Mouse (Mus musculus) midbrain, postnatal 0 days (tissue): ENCODE measurements at regions not wholly inside any gene's neighbourhood (a gene's known extent, or its start where the extent isn't known, plus 50 kb on each side); places are given as distances from the start of the nearest gene placed in this dataset.

Source experiments
- ATAC-seq: fragments of 200-750 bp; cut with Nextera tagmentation; 2 replicates; pipeline ENCODE4 v1.8.0; 2017; ENCODE audit warnings: moderate number of reproducible peaks, mild to moderate bottlenecking, moderate TSS enrichment, moderate library complexity; ENCODE audit not compliant: low FRiP score
- DNase-seq: peaks from one replicate; pipeline ENCODE4 v3.0.0-alpha.2; 2015; ENCODE audit warnings: low spot score
- H3K27ac ChIP-seq: fragments of 300-500 bp; sonication (generic); 2 replicates; pipeline ENCODE4 v1.5.1; 2014; ENCODE audit warnings: low read depth, mild to moderate bottlenecking, low read length, mixed read lengths
- H3K27me3 ChIP-seq: fragments of 300-500 bp; sonication (generic); 2 replicates; pipeline ENCODE4 v1.6.1; 2014; ENCODE audit warnings: low read length, control low read depth, mixed read lengths; ENCODE audit not compliant: insufficient read depth
- H3K36me3 ChIP-seq: fragments of 300-500 bp; sonication (generic); 2 replicates; pipeline ENCODE4 v1.6.1; 2014; ENCODE audit warnings: low read length, control low read depth, mixed read lengths; ENCODE audit not compliant: insufficient read depth
- H3K4me1 ChIP-seq: fragments of 300-500 bp; sonication (generic); 2 replicates; pipeline ENCODE4 v1.6.1; 2014; ENCODE audit warnings: mild to moderate bottlenecking, control low read depth, antibody characterized with exemption, low read length, mixed read lengths; ENCODE audit not compliant: insufficient read depth
- H3K4me2 ChIP-seq: fragments of 300-500 bp; sonication (generic); 2 replicates; pipeline ENCODE4 v1.6.1; 2014; ENCODE audit warnings: low read depth, mild to moderate bottlenecking, low read length, mixed read lengths; ENCODE audit not compliant: poor library complexity, severe bottlenecking
- H3K4me3 ChIP-seq: fragments of 300-500 bp; sonication (generic); 2 replicates; pipeline ENCODE4 v1.5.1; 2014; ENCODE audit warnings: low read depth, mild to moderate bottlenecking, low read length, moderate library complexity
- H3K9ac ChIP-seq: fragments of 300-500 bp; sonication (generic); replicated peaks from 2 replicates; pipeline ENCODE4 v1.6.1; 2014; ENCODE audit warnings: mild to moderate bottlenecking, low read length, moderate library complexity, mixed read lengths; ENCODE audit not compliant: poor library complexity, severe bottlenecking
- H3K9me3 ChIP-seq: fragments of 300-500 bp; sonication (generic); 2 replicates; pipeline ENCODE4 v1.6.1; 2016; ENCODE audit warnings: low read length, control low read depth
- CTCF ChIP-seq: IDR thresholded peaks from 2 replicates; pipeline ENCODE4 v1.5.1; 2016; ENCODE audit warnings: antibody characterized with exemption, mild to moderate bottlenecking
- WGBS: fragments of 180-500 bp; shearing (Covaris S2); extraction: QIAGEN DNeasy Blood & Tissue Kit; methylation state at CpG from one replicate; pipeline ENCODE4 v1.1.7; 2014; 5-methylcytosine and 5-hydroxymethylcytosine counted together

DNA sequence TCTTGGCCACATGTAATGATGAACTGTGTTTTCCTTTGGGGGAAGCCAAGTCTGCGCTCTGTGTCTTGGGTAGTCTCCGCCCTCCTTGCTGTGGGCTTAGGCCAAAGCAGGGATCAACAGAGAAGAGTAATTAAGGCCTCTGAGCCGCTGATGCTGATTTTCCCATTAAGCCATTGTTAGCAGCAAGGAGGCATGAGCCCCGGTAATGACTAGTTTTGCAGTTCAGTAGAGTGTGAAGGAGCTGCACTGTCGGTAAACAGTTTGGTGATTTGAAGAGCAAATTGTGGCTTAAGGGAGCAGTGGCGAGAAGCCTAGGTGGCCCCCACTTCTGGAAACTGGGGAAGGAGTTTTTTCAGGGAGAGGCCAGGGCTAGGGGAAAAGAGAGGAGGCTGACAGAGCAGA is 69.2 kb upstream of the Hpcal1 start:
- Histone ChIP-seq H3K4me1 (0 out of 2 replicates have a peak, but pooled peaks cover 3% of the 10 kb centered on the region), H3K4me3 (no peak overlapping the region), H3K36me3 (no peaks in the 10 kb centered on the region), H3K9ac (no peak overlapping the region), H3K27ac (no peak overlapping the region), H3K9me3 (no peaks in the 10 kb centered on the region), H3K4me2 (no peak overlapping the region), H3K27me3 (no peaks in the 10 kb centered on the region)
- no peak for ATAC-seq
- peak; percentile 39 for DNase-seq
- no peak for TF ChIP-seq CTCF
- 33% methylated on average over 6 of the region's 6 CpGs for WGBS

DNA sequence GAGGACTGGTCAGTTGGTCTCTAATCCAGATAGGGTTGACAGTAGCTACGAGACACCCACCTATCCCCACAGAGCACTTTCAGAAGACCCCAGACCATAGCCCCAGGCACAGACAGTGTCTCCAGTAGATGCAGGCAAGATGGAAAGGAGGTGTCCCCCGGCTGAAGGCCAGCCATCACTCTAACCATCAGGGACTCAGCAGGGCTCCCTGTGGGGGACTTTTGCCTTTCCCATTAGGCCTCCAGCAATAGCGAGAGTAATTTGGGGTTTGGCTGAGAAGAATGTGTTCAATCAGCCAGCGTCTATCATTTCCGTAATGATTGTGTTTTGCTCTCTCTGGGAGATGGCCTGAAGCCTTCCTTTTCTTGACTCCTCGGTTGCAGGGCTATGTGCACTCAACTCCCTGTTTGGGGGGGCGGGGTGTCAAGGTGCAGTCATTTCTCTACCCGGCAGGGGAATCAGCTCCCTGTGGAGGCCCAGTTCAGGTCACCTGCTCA is 68.1 kb upstream of the Hpcal1 start:
- ATAC-seq (no peak), DNase-seq (no peak)
- H3K9me3 ChIP-seq: no peaks in the 10 kb centered on the region
- H3K4me2 ChIP-seq: no peak overlapping the region
- H3K9ac ChIP-seq: no peak overlapping the region
- no peaks in the 10 kb centered on the region for H3K27me3 ChIP-seq
- no peaks in the 10 kb centered on the region for H3K36me3 ChIP-seq
- H3K4me1 ChIP-seq: 0 out of 2 replicates have a peak, but pooled peaks cover 3% of the 10 kb centered on the region
- no peak for TF ChIP-seq CTCF
- no peak overlapping the region for H3K27ac ChIP-seq
- WGBS: 55% methylated on average over 8 of the region's 8 CpGs
- H3K4me3 ChIP-seq: no peak overlapping the region

DNA sequence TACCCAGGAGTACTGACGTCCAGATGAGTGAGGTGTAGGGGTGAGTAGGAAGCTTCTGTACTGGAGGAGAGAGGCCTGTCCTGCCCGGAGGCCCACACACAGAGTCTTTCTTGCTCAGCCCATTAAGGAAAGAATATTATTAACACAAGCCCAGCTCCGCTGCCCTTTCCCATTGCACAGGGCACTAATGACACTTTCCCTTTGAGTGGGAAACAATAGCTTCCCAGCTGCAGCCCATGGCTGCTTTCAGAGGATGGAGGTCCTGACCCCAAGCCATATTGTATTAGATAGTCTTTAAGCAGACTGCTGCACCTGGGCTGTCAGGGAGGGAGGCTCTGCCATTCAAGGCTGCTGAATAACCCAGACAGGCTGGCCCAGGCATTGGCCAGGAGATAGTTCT is 64.6 kb upstream of the Hpcal1 start:
- Histone ChIP-seq H3K36me3 (no peaks in the 10 kb centered on the region), H3K9ac (no peak overlapping the region), H3K4me3 (no peak overlapping the region), H3K27ac (no peak overlapping the region), H3K27me3 (no peaks in the 10 kb centered on the region), H3K4me2 (no peak overlapping the region), H3K4me1 (no peaks in the 10 kb centered on the region), H3K9me3 (no peaks in the 10 kb centered on the region)
- peak; percentile 22 for DNase-seq
- TF ChIP-seq CTCF: no peak
- WGBS: 28% methylated on average over 3 of the region's 3 CpGs
- no peak for ATAC-seq

DNA sequence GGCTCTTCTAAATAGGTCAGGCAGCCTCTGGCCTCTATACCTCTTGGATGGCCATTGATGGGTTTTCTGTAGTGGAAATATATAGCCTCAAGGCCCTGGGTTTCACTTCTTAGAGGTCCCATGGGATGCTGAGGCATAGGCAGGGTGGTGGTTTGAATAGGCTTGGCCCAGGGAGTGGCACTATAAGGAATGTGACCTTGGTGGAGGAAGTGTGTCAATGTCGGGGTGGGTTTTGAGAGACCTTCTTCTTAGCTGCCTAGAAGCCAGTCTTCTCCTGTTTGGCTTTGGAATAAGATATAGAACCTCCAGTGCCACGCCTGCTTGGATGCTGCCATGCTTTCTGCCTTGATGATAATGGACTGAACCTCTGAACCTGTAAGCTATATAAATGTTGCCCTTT is 59.5 kb upstream of the Hpcal1 start:
- no peak overlapping the region for H3K27ac ChIP-seq
- H3K27me3 ChIP-seq: no peaks in the 10 kb centered on the region
- 92% methylated on average over 2 of the region's 2 CpGs for WGBS
- no peak overlapping the region for H3K4me3 ChIP-seq
- no peaks in the 10 kb centered on the region for H3K9me3 ChIP-seq
- no peak for DNase-seq
- H3K4me1 ChIP-seq: no peaks in the 10 kb centered on the region
- no peaks in the 10 kb centered on the region for H3K36me3 ChIP-seq
- TF ChIP-seq CTCF: no peak
- no peak overlapping the region for H3K4me2 ChIP-seq
- no peak for ATAC-seq
- H3K9ac ChIP-seq: no peak overlapping the region

DNA sequence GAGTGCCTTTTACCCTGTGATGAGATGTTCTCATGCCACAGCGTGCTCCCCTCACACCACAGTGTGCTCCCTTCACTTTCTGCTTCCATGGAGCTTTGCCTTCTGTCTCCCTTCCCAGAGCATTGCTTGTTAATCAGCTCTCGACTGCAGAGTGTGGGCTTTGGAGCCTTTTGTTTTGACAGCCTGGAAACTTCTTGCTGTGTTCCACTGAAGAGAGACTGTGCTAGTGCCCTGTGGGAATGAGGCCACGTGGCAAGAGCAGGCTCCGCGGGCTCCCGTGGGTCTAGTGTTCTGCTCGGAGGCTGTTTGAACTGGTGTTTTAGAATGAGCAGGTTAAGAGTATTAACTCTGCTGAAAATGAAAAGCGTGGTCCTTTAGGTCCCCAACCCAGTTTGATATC is 54.5 kb upstream of the Hpcal1 start:
- Histone ChIP-seq H3K27me3 (no peaks in the 10 kb centered on the region), H3K27ac (no peak overlapping the region), H3K4me2 (no peak overlapping the region), H3K9me3 (no peaks in the 10 kb centered on the region), H3K36me3 (no peaks in the 10 kb centered on the region), H3K4me1 (no peaks in the 10 kb centered on the region), H3K9ac (no peak overlapping the region), H3K4me3 (no peak overlapping the region)
- ATAC-seq (peak; percentile 52; the same call in 1 of the 2 replicates), DNase-seq (no peak)
- 70% methylated on average over 8 of the region's 8 CpGs for WGBS
- no peak for TF ChIP-seq CTCF

DNA sequence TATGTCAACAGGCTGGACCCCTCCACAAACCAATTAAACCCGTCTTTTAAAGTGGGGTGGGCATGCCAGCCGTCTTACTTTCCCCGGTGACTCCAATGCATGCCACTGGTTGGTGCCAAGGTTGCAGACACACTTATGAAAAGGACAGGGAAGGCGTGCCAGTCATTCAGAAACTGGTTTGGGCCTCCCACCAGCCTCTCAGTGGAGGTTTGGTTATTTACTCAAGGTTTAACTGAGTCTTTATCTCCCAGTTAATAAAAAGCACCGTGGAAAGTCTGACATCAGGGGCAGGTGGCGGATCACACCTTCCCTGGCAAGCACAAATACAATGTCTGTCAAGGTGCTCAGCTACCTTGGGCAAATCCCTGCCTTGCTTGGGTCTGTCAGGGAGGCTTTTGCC is 54.1 kb upstream of the Hpcal1 start:
- no peaks in the 10 kb centered on the region for H3K4me1 ChIP-seq
- H3K27ac ChIP-seq: no peak overlapping the region
- H3K27me3 ChIP-seq: no peaks in the 10 kb centered on the region
- H3K9ac ChIP-seq: no peak overlapping the region
- no peak for TF ChIP-seq CTCF
- DNase-seq (no peak), ATAC-seq (no peak; the same call in 1 of the 2 replicates)
- H3K36me3 ChIP-seq: no peaks in the 10 kb centered on the region
- no peak overlapping the region for H3K4me2 ChIP-seq
- no peaks in the 10 kb centered on the region for H3K9me3 ChIP-seq
- 78% methylated on average over 6 of the region's 6 CpGs for WGBS
- H3K4me3 ChIP-seq: no peak overlapping the region
